Mouse (Mus musculus) midbrain, embryonic 14.5 days (tissue): ENCODE measurements at regions not wholly inside any gene's neighbourhood (a gene's known extent, or its start where the extent isn't known, plus 50 kb on each side); places are given as distances from the start of the nearest gene placed in this dataset.

ENCODE experiments used
- ATAC-seq: fragments of 200-750 bp; cut with Nextera tagmentation; 2 replicates; pipeline ENCODE4 v1.8.0; 2017; ENCODE audit warnings: moderate number of reproducible peaks, moderate library complexity; ENCODE audit not compliant: low FRiP score, low TSS enrichment
- DNase-seq: peaks from one replicate; pipeline ENCODE4 v3.0.0-alpha.2; 2015
- H3K27ac ChIP-seq: fragments of 300-500 bp; sonication (generic); replicated peaks from 2 replicates; pipeline ENCODE4 v1.5.1; 2014; ENCODE audit warnings: mild to moderate bottlenecking, low read depth, low read length, moderate library complexity
- H3K27me3 ChIP-seq: fragments of 300-500 bp; sonication (generic); 2 replicates; pipeline ENCODE4 v1.6.1; 2014; ENCODE audit warnings: low read length, control low read depth, mixed read lengths; ENCODE audit not compliant: control insufficient read depth, insufficient read depth
- H3K36me3 ChIP-seq: fragments of 300-500 bp; sonication (generic); 2 replicates; pipeline ENCODE4 v1.6.1; 2014; ENCODE audit warnings: low read length, control low read depth; ENCODE audit not compliant: control insufficient read depth, insufficient read depth
- H3K4me1 ChIP-seq: fragments of 300-500 bp; sonication (generic); 2 replicates; pipeline ENCODE4 v1.6.1; 2014; ENCODE audit warnings: mild to moderate bottlenecking, antibody characterized with exemption, low read length, control low read depth; ENCODE audit not compliant: control insufficient read depth, insufficient read depth
- H3K4me2 ChIP-seq: fragments of 300-500 bp; sonication (generic); 2 replicates; pipeline ENCODE4 v1.6.1; 2014; ENCODE audit warnings: mild to moderate bottlenecking, low read length, moderate library complexity
- H3K4me3 ChIP-seq: fragments of 300-500 bp; sonication (generic); replicated peaks from 2 replicates; pipeline ENCODE4 v1.5.1; 2014; ENCODE audit warnings: low read depth, low read length
- H3K9ac ChIP-seq: fragments of 300-500 bp; sonication (generic); replicated peaks from 2 replicates; pipeline ENCODE4 v1.6.1; 2014; ENCODE audit warnings: mild to moderate bottlenecking, low read length, moderate library complexity
- H3K9me3 ChIP-seq: fragments of 300-500 bp; sonication (generic); 2 replicates; pipeline ENCODE4 v1.6.1; 2016; ENCODE audit warnings: low read length, control low read depth, mixed read lengths; ENCODE audit not compliant: control insufficient read depth
- WGBS: fragments of 180-500 bp; shearing (Covaris S2); extraction: QIAGEN DNeasy Blood & Tissue Kit; methylation state at CpG from one replicate; pipeline ENCODE4 v1.1.7; 2014; 5-methylcytosine and 5-hydroxymethylcytosine counted together

DNA sequence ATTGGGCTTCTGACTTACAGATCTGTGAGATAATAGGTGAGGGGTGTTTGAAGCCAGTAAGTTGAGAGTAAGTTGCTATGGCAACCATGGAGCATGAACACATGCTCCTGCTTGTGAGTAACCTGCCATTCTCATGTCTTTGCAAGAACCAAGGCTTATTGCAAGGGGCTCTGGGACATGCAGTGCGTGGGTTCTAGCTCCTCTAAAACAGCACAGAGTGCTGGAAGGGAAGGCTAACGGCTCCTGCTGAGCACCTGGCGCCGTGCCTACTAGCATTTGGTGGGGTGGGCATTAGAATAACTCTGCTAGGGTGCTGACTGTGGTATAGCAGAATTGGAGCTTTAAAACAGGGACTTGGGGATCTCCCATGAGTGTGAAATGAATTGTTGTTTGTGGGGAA, 130.2 kb downstream of the Slc4a3 start:
- H3K4me1 ChIP-seq: 0 out of 2 replicates have a peak, but pooled peaks cover 6% of the 10 kb centered on the region
- peaks cover 3% of the 10 kb centered on the region; the same call in 1 of the 2 replicates for H3K9me3 ChIP-seq
- no peak overlapping the region for H3K27ac ChIP-seq
- no peaks in the 10 kb centered on the region for H3K36me3 ChIP-seq
- no peak overlapping the region for H3K4me2 ChIP-seq
- no peak overlapping the region for H3K9ac ChIP-seq
- H3K27me3 ChIP-seq: peaks cover 4% of the 10 kb centered on the region; the same call in 1 of the 2 replicates
- WGBS: 94% methylated on average over 4 of the region's 4 CpGs
- H3K4me3 ChIP-seq: no peak overlapping the region
- no peak for DNase-seq
- no peak for ATAC-seq

DNA sequence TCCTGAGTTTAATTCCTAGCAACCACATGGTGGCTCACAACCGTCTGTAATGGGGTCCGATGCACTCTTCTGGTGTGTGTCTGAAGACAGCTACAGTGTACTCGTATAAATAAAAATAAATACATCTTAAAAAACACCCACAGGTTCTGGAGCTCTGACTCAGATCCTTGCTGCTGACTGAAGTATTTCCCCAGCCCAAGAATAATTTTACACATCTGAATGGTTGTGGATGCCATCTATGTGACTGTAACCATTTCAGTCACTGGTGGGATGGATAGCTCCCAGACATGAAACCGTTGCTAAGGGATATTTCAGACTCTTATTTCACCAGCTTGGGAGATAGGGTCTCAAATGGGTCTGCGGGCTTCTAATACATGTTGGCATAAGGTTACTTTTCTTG, 131.6 kb downstream of the Slc4a3 start:
- Histone ChIP-seq H3K4me1 (0 out of 2 replicates have a peak, but pooled peaks cover 6% of the 10 kb centered on the region), H3K9me3 (peaks cover 10% of the 10 kb centered on the region; the same call in 1 of the 2 replicates), H3K9ac (no peak overlapping the region), H3K36me3 (no peaks in the 10 kb centered on the region), H3K27ac (no peak overlapping the region), H3K4me2 (no peak overlapping the region), H3K4me3 (no peak overlapping the region), H3K27me3 (no peaks in the 10 kb centered on the region)
- no peak for ATAC-seq
- DNase-seq: no peak
- 69% methylated on average over 5 of the region's 5 CpGs for WGBS

DNA sequence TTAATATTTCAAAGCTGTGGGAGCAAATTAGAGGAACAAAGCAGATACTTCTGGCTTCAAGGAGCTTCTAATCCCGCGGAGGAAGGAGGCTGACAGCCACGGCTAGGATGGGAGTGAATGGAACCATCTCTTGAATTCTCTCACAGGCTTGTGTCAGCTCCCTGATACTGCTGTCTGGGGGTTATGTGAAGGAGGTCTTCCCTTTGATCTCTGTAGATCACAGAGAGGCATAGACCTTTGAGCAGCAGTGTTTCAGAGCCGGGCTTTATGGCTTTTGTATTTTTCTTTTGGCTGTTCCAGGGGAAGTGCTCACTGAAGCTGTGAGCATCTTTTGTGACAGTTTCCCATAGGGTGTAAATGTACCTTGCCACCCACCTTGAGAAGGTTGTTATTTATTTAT, 132.2 kb downstream of the Slc4a3 start:
- WGBS: 10% methylated on average over 4 of the region's 4 CpGs
- H3K4me1 ChIP-seq: 0 out of 2 replicates have a peak, but pooled peaks cover 6% of the 10 kb centered on the region
- no peak overlapping the region for H3K9ac ChIP-seq
- H3K36me3 ChIP-seq: no peaks in the 10 kb centered on the region
- H3K27ac ChIP-seq: no peak overlapping the region
- ATAC-seq: no peak
- no peaks in the 10 kb centered on the region for H3K27me3 ChIP-seq
- H3K9me3 ChIP-seq: peaks cover 10% of the 10 kb centered on the region; the same call in 1 of the 2 replicates
- no peak overlapping the region for H3K4me3 ChIP-seq
- DNase-seq: peak; percentile 32
- no peak overlapping the region for H3K4me2 ChIP-seq

DNA sequence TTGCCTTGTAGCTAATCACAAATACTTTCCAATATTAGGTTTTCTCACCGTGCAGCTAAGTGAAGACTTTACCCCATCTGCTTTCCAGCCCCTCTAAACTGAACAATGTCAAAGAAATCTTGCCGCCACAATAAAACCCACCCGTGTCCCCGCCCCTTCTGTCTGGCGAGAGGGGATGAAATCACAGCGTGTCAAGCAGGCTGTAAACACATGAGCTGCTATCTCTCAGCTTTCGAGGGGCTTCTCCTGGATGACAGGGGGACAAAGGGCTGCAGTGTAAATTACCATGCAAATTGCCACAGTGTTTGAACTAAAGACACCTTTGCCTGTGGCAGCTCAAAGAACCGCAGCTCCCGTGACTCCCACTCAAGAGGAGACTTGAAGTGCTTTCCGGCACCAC, 134.3 kb downstream of the Slc4a3 start:
- H3K4me2 ChIP-seq: peak overlapping the region; percentile 22; the same call in 1 of the 2 replicates
- H3K9me3 ChIP-seq: peaks cover 7% of the 10 kb centered on the region; the same call in 1 of the 2 replicates
- 0 out of 2 replicates have a peak, but pooled peaks cover 6% of the 10 kb centered on the region for H3K4me1 ChIP-seq
- H3K36me3 ChIP-seq: no peaks in the 10 kb centered on the region
- 6% methylated on average over 10 of the region's 10 CpGs for WGBS
- no peak overlapping the region for H3K4me3 ChIP-seq
- H3K9ac ChIP-seq: no peak overlapping the region
- H3K27ac ChIP-seq: no peak overlapping the region
- no peaks in the 10 kb centered on the region for H3K27me3 ChIP-seq
- DNase-seq (peak; percentile 40), ATAC-seq (no peak)

DNA sequence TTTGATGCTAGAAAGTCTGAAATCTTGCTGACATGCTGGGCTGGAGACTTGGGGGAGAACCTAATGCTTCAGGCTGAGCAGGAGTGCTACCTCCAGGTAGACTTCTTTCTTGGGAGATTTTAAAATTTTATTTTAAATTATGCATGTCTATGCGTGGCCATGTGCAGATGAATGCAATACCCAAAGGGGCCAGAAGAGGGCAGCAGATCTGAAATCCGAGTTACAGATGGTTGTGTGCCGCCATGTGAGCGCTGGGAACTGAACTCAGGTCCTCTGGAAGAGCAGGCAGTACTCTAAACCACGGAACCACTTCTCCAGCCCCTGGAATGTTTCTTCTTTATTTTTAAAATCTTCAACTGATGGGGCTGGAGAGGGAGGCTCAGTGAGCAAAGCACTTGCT, 135.8 kb downstream of the Slc4a3 start:
- H3K4me3 ChIP-seq: no peak overlapping the region
- 95% methylated on average over 5 of the region's 5 CpGs for WGBS
- H3K9me3 ChIP-seq: peaks cover 7% of the 10 kb centered on the region; the same call in 1 of the 2 replicates
- H3K27ac ChIP-seq: no peak overlapping the region
- no peak for DNase-seq
- H3K4me1 ChIP-seq: 0 out of 2 replicates have a peak, but pooled peaks cover 6% of the 10 kb centered on the region
- no peak for ATAC-seq
- H3K27me3 ChIP-seq: no peaks in the 10 kb centered on the region
- no peaks in the 10 kb centered on the region for H3K36me3 ChIP-seq
- H3K4me2 ChIP-seq: no peak overlapping the region
- H3K9ac ChIP-seq: no peak overlapping the region

DNA sequence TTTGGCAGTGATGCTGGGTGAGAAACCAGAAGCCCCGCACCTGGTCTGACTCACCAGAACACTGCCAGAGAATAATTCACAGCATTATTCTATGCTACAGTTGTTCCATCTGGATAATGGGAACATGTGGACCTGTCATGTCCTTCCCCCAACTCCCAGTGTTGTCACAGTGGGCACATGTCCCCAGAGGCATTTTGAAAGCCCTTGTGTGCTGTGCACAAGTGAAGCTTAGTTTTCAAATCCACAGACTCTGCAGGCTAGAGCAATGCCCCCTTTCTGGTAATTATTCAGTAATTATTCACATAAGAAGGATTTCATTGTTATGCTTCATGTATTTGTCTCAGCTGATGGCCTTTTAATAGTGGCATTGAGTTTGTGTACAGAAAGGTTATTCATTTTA, 146.7 kb downstream of the Slc4a3 start:
- no peak overlapping the region for H3K9ac ChIP-seq
- ATAC-seq (no peak), DNase-seq (no peak)
- no peak overlapping the region for H3K4me3 ChIP-seq
- no peak overlapping the region for H3K27ac ChIP-seq
- no peaks in the 10 kb centered on the region for H3K4me1 ChIP-seq
- no peaks in the 10 kb centered on the region for H3K36me3 ChIP-seq
- H3K9me3 ChIP-seq: no peaks in the 10 kb centered on the region
- H3K4me2 ChIP-seq: no peak overlapping the region
- 91% methylated on average over 1 of the region's 1 CpGs for WGBS
- no peaks in the 10 kb centered on the region for H3K27me3 ChIP-seq

DNA sequence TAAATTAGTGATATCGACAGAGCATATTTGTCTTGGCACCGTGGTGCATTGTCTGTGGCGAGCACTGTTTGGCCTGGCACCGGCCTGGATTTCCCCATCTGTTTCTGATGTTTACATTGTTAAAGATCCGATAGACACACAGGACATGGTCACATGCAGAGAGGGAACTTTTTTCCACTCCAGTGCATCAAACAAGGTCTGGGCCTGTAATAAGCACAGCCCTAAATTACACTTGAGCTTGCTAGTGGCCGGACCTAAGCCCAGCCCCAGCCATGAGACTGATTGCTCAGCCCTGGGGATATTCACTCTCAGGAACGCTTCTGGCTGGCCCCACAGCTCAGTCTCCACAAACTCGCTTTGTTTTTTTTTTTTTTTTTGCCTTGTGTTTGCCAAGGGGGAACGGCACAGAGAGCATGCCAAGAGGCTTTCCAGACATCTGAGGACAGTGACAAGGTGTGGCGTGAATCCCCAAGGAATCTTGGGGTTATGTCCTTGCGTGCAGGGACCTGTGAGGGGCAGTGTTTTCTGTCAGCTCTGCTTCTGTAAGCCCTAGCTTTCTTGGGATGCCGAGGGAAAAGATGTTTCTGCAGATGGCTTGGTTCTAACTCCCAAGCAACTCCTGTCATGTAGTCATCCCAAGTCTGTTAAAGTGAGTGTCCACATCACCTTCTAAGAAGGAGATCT, 147.3 kb downstream of the Slc4a3 start:
- Histone ChIP-seq H3K27me3 (no peaks in the 10 kb centered on the region), H3K27ac (no peak overlapping the region), H3K4me1 (no peaks in the 10 kb centered on the region), H3K9me3 (no peaks in the 10 kb centered on the region), H3K4me2 (no peak overlapping the region), H3K9ac (no peak overlapping the region), H3K4me3 (no peak overlapping the region), H3K36me3 (no peaks in the 10 kb centered on the region)
- DNase-seq (peak; percentile 51), ATAC-seq (no peak)
- WGBS: 55% methylated on average over 12 of the region's 12 CpGs

DNA sequence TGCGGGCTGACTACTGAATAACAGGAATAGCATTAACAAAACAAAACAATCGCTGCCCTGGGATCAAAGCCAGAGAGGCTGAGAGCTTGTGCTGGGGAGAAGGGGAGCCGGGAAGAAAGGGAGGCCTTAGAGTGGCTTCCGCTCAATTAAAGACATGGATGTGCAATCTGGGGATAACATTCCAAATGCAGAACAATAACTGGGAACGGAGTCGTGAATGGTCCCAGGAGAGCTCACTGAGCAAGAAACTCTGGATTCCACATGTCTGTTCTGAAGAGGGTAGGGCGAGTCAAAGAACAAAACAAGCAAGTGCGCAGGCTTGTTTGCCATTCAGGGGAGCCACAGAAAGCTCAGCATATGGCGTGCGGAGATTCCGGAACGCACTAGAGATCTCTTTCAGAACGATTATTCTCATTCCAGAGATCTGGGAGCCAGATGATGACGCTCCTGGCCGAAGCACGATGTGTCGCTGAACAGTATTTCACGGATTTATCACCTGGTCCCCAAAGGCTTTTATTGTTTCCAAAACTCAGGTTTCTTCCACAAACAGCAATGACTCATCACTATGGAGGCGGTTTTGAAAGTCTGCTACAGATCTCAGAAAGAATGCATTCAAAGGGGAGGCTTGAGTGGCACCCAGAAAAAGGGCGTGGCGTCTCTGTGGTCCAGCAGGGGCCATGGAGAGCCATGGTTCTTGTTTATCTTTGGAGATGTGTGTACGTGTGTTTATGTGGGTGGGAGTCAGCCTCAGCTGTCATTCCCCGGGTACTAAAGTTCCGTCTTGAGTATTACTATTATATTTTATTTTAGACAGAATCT, 159.0 kb downstream of the Slc4a3 start:
- H3K9ac ChIP-seq: no peak overlapping the region

More for the DNA sequence above, 159.0 kb downstream of the Slc4a3 start:
- ATAC-seq: no peak
- H3K4me3 ChIP-seq: no peak overlapping the region
- H3K27me3 ChIP-seq: no peaks in the 10 kb centered on the region
- no peaks in the 10 kb centered on the region for H3K36me3 ChIP-seq
- WGBS: 43% methylated on average over 24 of the region's 24 CpGs
- peaks cover 5% of the 10 kb centered on the region; the same call in 1 of the 2 replicates for H3K4me1 ChIP-seq
- H3K4me2 ChIP-seq: peak overlapping the region; percentile 41
- DNase-seq: peak; percentile 58
- H3K9me3 ChIP-seq: no peaks in the 10 kb centered on the region
- no peak overlapping the region for H3K27ac ChIP-seq
